Mouse (Mus musculus) stomach, adult 2 months (tissue): ENCODE data around the gene Pde6h. TPM values are rescaled to one million over a fixed set of nuclear protein-coding genes. Genes with fewer than 3 reads are reported as not detected.

Experiments
- polyA plus RNA-seq: library from polyadenylated mRNA; depleted of rRNA; stranded (reverse); fragments of >200 nt; gene quantifications from 2 replicates; pipeline ENCODE4 v1.2.3, GENCODE M21; 2012; rRNA removed

Gene Pde6h
- polyA plus RNA-seq = 0.01 TPM in 1 of 2 replicates, not detected in the other

GRCm38 (mm10) chr6:136923532-136923931 is at the start of gene Pde6h:
Pde6h (plus strand) TSS chr6:136923832.

DNA sequence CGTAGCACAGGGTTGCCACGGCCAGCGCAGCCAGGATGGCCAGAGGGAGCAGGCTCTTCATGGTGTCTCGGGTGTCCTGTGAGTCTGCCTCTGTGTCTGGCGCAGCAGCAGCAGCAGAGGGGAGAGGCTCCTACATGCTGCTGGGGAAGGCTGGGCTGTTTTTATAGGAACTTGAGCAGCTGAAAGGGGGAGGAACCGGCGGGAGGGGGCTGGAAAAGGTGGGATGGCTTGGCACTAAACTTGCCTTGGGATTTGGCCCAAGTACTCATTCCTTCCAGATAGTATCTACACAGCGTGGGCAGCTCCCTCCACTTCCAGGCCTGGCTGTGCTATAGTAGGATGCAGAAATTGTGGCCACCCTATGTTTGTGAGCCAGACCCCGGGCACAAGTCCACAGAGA is 48.0 kb upstream of the Pde6h start, which contains the start of gene Mgp:
Gene Mgp (minus strand): TSS at position 154 of the 400 bp plus-strand sequence.

GRCm38 (mm10) chr6:136922080-136922479 is 1.6 kb upstream of the Pde6h start, which contains the start of gene Erp27:
Erp27 (minus strand) TSS chr6:136922180.

GRCm38 (mm10) chr6:136941051-136942021 is 17.7 kb downstream of the Pde6h start, which contains the start of gene Arhgdib:
Arhgdib (minus strand) TSS chr6:136941899.

Other genes with a start within 250 kb of the Pde6h start
- gene Gucy2c, start 142.1 kb upstream of the Pde6h start, polyA plus RNA-seq = 0.26 and 0.27 TPM in 2 replicates
- gene Hist4h4, start 119.4 kb upstream of the Pde6h start, polyA plus RNA-seq = 0.41 and 0.69 TPM in 2 replicates
- gene H2afj, start 115.6 kb upstream of the Pde6h start, polyA plus RNA-seq = 241 and 664 TPM in 2 replicates
- gene BC049715, start 96.2 kb upstream of the Pde6h start, polyA plus RNA-seq = 0.03 and 0.63 TPM in 2 replicates
- 17.8 and 18.8 TPM in 2 replicates for gene Wbp11, start 95.6 kb upstream of the Pde6h start, polyA plus RNA-seq
- gene Smco3, start 88.4 kb upstream of the Pde6h start, polyA plus RNA-seq = not detected in 2 replicates
- 0.24 and 0.30 TPM in 2 replicates for gene Art4, start 66.1 kb upstream of the Pde6h start, polyA plus RNA-seq
- gene Mgp, start 48.0 kb upstream of the Pde6h start, polyA plus RNA-seq = 213 and 233 TPM in 2 replicates
- not detected in 2 replicates for gene Erp27, start 1.7 kb upstream of the Pde6h start, polyA plus RNA-seq
- 5.7 and 11.6 TPM in 2 replicates for gene Arhgdib, start 18.1 kb downstream of the Pde6h start, polyA plus RNA-seq
- 7.4 and 7.5 TPM in 2 replicates for gene Rerg, start 246.7 kb downstream of the Pde6h start, polyA plus RNA-seq